Mouse (Mus musculus) forebrain, embryonic 10.5 days (tissue): ENCODE measurements around the gene Vps25. TPM values are rescaled to one million over a fixed set of nuclear protein-coding genes. Genes with fewer than 3 reads are reported as not detected.

Experiments used
- DNase-seq: peaks from one replicate; pipeline ENCODE4 v3.0.0-alpha.2; 2017; ENCODE audit warnings: low spot score; ENCODE audit errors: extremely low spot score
- H3K27ac ChIP-seq: fragments of 300-500 bp; sonication (generic); 2 replicates; pipeline ENCODE4 v1.5.1; 2016; ENCODE audit warnings: mild to moderate bottlenecking
- H3K27me3 ChIP-seq: fragments of 300-500 bp; sonication (generic); 2 replicates; pipeline ENCODE4 v1.6.1; 2016; ENCODE audit warnings: mild to moderate bottlenecking; ENCODE audit not compliant: poor library complexity, severe bottlenecking
- H3K36me3 ChIP-seq: fragments of 300-500 bp; sonication (generic); replicated peaks from 2 replicates; pipeline ENCODE4 v1.6.1; 2016; ENCODE audit warnings: mild to moderate bottlenecking, moderate library complexity
- H3K4me1 ChIP-seq: fragments of 300-500 bp; sonication (generic); 2 replicates; pipeline ENCODE4 v1.6.1; 2016
- H3K4me3 ChIP-seq: fragments of 300-500 bp; sonication (generic); 2 replicates; pipeline ENCODE4 v1.5.1; 2016; ENCODE audit warnings: mild to moderate bottlenecking, moderate library complexity
- H3K9me3 ChIP-seq: fragments of 300-500 bp; sonication (generic); 2 replicates; pipeline ENCODE4 v1.6.1; 2016; ENCODE audit warnings: mild to moderate bottlenecking, moderate library complexity
- WGBS: fragments of 180-500 bp; shearing (Covaris S2); methylation state at CpG from one replicate; pipeline ENCODE4 v1.1.7; 2016; 5-methylcytosine and 5-hydroxymethylcytosine counted together
- polyA plus RNA-seq: library from polyadenylated mRNA; unstranded; fragments of >200 nt; fragmentation: Nextera tagmentation; extraction: Ambion mirVana; gene quantifications from 2 replicates; pipeline ENCODE4 v1.2.1, GENCODE M21; 2016

Gene Vps25
- polyA plus RNA-seq, 1 experiment from 2014 or later, result 128 TPM

DNA sequence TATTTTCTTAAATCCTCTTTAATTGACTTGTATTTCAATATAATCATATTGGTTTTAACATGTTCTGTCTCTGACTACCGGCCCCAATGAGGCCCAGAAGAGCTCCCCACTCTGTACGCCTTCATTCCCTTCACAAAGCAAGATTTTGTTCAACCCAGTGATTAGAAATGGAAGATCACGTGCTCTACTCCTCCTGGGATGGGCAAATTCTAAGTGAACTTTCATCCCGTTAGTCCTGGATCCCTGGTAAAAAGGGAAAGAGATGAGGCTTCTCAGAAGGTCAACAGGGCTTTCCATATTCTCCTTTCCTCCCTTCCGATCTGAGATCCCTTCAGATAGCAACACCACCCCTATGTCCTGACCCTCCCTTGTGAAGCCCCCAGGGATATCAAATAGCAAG is 23.0 kb upstream of the Vps25 start:
- no peak for DNase-seq
- Histone ChIP-seq H3K9me3 (no peaks in the 10 kb centered on the region), H3K27ac (peak overlapping the region; percentile 79), H3K4me3 (peak overlapping the region; percentile 0; the same call in 1 of the 2 replicates), H3K27me3 (no peaks in the 10 kb centered on the region), H3K36me3 (no peaks in the 10 kb centered on the region), H3K4me1 (peaks cover 46% of the 10 kb centered on the region)
- WGBS, result 15% methylated on average over 5 of the region's 5 CpGs

- DNase-seq, result no peak
- Histone ChIP-seq H3K4me3 (peak overlapping the region; percentile 0), H3K27me3 (no peaks in the 10 kb centered on the region), H3K27ac (peak overlapping the region; percentile 79), H3K4me1 (peaks cover 39% of the 10 kb centered on the region), H3K36me3 (no peaks in the 10 kb centered on the region), H3K9me3 (no peaks in the 10 kb centered on the region)
- 11% methylated on average over 18 of the region's 18 CpGs for WGBS
Measured at GRCm38 (mm10) chr11:101230991-101231871, 22.3 kb upstream of the Vps25 start.

DNA sequence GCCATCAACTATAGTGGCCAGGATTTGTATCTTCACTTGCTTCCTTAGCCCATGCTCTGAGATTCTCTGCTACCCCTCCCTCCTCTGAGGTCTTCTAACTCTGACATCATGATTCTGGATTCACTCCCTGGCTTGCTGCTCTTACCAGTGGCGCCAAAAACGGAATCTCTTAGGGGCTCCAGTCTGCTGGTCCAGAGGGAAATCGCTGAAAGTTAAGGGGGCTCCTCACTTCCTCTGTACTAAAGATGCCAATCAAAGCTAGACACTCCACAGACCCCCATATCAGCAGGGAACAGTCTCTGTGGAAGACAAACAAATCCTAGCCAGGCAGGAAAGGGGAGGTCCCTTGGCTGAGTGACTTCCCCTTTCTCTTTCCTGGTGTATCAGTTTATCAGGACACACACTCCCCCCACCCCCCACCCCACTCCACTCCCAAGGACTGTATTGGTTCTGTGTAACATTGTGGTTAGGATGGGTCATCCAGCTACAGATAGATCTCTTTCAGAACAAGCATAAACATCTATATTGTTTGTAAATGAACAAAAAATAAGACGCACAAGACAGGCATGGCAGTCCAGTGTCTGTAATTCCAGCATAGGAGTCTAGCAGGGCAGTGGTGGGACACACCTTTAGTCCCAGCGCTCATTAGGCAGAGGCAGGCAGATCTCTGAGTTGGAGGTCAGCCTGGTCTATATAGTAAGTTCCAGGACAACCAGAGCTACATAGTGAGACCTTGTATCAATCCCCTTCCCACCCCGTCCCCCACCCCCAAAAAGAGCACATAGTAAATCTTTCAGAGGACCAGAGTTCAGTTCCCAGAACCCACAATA is 21.3 kb upstream of the Vps25 start:
- Histone ChIP-seq H3K4me3 (no peak overlapping the region), H3K4me1 (peaks cover 35% of the 10 kb centered on the region), H3K27me3 (no peaks in the 10 kb centered on the region), H3K36me3 (no peaks in the 10 kb centered on the region), H3K27ac (peak overlapping the region; percentile 79), H3K9me3 (no peaks in the 10 kb centered on the region)
- WGBS, result 63% methylated on average over 6 of the region's 6 CpGs
- no peak for DNase-seq

GRCm38 (mm10) chr11:101233240-101233639 is 20.3 kb upstream of the Vps25 start:
- WGBS, result 92% methylated on average over 1 of the region's 1 CpGs
- H3K27me3 ChIP-seq, result no peaks in the 10 kb centered on the region
- DNase-seq, result no peak
- H3K36me3 ChIP-seq, result no peaks in the 10 kb centered on the region
- H3K9me3 ChIP-seq, result no peaks in the 10 kb centered on the region
- H3K4me3 ChIP-seq, result no peak overlapping the region
- no peak overlapping the region for H3K27ac ChIP-seq
- peaks cover 42% of the 10 kb centered on the region for H3K4me1 ChIP-seq

DNA sequence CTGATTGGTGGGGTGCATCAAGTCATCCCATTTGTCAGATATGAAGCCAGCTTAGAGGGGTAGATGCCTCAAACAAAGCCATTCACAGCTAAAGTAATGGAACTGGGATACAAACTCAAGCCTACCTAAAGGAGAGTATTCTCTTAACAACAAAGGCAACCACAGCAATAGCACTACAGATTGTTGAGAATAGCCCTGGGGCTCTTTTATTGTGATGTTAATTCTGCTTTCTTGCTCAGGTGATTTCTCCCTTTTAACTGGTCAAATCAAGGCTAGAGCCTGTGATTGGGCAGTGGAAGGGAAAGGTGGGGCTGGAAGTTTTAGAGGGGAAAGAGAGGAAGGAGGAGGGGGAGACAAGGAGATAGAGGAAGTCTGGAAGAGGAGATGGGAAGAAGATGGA is 19.4 kb upstream of the Vps25 start:
- peaks cover 41% of the 10 kb centered on the region for H3K4me1 ChIP-seq
- H3K4me3 ChIP-seq, result no peak overlapping the region
- H3K27ac ChIP-seq, result no peak overlapping the region
- no peaks in the 10 kb centered on the region for H3K27me3 ChIP-seq
- H3K36me3 ChIP-seq, result no peaks in the 10 kb centered on the region
- no peak for DNase-seq
- no peaks in the 10 kb centered on the region for H3K9me3 ChIP-seq

DNA sequence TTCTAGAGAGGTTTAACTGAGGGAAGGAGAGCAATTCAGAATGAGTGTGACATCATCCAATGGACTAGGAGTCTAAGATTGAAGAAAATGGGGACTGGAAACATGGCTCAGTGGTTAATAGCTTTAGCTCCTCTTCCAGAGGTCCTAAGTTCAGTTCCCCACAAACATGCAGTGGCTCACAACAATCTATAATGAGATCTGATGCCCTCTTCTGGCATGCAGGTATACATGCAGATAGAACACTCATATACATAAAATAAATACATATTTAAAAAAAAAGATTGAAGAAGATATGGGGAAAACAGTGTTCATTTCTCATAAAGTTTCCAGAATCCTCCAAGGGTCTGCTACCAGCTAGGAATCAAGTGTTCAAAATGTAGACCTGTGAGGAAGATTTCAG is 18.1 kb upstream of the Vps25 start:
- no peaks in the 10 kb centered on the region for H3K9me3 ChIP-seq
- H3K4me3 ChIP-seq, result no peak overlapping the region
- H3K36me3 ChIP-seq, result no peaks in the 10 kb centered on the region
- H3K27ac ChIP-seq, result no peak overlapping the region
- H3K27me3 ChIP-seq, result no peaks in the 10 kb centered on the region
- H3K4me1 ChIP-seq, result peaks cover 28% of the 10 kb centered on the region
- DNase-seq, result no peak

DNA sequence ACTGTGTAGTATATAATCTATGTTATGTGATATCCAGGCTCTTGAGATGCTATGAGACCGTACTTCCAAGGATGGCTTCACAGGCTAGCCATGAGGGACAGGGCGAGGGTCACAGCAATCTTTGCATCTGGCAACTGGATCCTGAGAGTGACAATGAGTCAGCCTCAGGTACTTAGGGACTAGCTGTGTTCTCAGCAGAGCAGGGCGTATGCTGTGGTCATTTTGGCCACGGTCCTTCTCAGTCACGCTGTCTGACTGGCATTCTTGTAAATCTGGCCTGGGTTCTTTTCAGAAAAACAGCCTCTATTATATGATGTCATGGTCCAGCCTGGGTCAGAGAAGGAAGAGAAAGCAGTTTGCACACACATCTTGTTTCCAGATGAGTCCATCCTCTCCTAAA is 16.7 kb upstream of the Vps25 start:
- Histone ChIP-seq H3K36me3 (no peaks in the 10 kb centered on the region), H3K9me3 (no peaks in the 10 kb centered on the region), H3K4me3 (no peak overlapping the region), H3K27ac (no peak overlapping the region), H3K4me1 (peaks cover 14% of the 10 kb centered on the region), H3K27me3 (no peaks in the 10 kb centered on the region)
- DNase-seq, result no peak
- 91% methylated on average over 5 of the region's 5 CpGs for WGBS

DNA sequence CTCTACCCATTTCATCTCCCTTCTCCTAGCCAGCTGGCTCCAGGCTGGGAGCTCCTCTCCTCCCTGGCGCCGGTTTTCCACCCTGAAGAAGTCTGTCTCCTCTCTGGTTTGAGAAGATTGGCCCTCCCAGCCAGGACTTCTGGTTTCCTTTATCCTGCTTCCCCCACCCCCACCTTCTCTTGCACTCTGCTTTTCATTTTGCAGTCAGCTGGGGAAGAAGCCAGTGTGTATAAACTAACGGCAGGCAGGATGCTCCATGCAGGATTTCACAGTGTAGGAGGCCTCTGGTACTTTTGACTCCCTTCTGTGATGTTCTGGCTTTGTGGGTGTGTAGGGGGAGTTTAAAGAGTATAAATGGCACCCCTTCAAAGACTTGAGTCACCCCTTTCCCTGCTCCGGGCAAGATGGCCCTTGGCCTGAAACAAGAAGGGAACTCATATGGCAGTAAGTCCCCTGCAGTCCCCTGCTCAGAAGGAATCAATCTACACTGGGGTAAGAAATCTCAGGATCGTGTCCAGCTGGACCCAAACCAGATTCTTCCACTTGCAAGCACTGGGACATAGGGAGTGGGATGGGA is 15.3 kb upstream of the Vps25 start:
- H3K27ac ChIP-seq, result no peak overlapping the region; the same call in 1 of the 2 replicates
- no peak for DNase-seq
- WGBS, result 47% methylated on average over 5 of the region's 5 CpGs
- no peaks in the 10 kb centered on the region for H3K9me3 ChIP-seq
- no peaks in the 10 kb centered on the region for H3K27me3 ChIP-seq
- H3K4me3 ChIP-seq, result no peak overlapping the region
- H3K36me3 ChIP-seq, result no peaks in the 10 kb centered on the region
- peaks cover 8% of the 10 kb centered on the region for H3K4me1 ChIP-seq

- no peaks in the 10 kb centered on the region for H3K9me3 ChIP-seq
- peaks cover 48% of the 10 kb centered on the region for H3K27me3 ChIP-seq
- WGBS, result 39% methylated on average over 4 of the region's 4 CpGs
- peaks cover 38% of the 10 kb centered on the region for H3K4me1 ChIP-seq
- H3K4me3 ChIP-seq, result peak overlapping the region; percentile 82; the same call in 1 of the 2 replicates
- no peaks in the 10 kb centered on the region for H3K36me3 ChIP-seq
- H3K27ac ChIP-seq, result no peak overlapping the region
- DNase-seq, result no peak
Measured at GRCm38 (mm10) chr11:101245071-101245470, 8.4 kb upstream of the Vps25 start.

DNA sequence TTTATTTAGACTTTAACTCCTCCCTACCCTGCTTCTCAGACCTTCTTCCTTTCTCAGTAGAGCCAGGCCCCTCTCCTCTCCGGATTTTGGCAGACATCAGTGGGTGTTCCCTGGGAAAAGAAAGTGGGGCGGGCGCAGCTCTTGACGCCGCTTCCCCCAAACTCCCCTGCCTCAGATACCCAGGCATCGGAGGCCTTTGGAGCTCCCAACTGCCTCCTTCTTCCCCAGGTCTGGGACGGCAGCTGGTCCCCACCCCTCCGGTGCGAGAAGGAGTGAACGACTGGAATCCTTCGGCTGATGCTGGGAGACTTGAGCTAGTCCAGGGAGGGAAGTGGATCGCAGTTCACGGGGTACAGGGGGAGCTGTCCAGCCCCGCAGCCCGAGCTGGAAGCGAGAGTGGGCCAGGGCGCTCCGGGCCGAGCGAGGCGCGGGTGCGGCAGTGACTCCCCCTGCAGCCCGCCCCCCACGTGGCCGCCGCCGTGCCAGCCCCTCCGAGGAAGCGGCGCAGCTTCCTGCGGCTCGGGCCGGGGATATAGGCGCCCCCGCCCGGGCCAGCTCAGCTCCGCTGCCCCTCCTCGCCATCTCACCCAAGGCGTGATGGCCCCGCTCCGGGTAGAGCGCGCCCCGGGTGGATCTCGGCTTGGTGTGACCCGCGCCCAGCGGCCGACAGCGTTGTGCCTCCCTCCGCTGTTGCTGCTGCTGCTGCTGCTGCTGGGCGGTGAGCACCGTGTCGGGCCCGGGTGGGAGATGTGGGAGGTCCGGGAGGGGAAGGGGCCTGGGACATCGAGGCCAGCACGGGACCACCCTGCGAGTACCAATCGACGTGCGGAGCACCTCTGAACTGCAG is 7.4 kb upstream of the Vps25 start, which contains the start of gene Ramp2:
Gene Ramp2 (plus strand): TSS at position 174 of the 847 bp plus-strand sequence.
- H3K4me1 ChIP-seq, result peaks cover 38% of the 10 kb centered on the region
- under 1% methylated on average over 63 of the region's 63 CpGs for WGBS
- peaks cover 48% of the 10 kb centered on the region for H3K27me3 ChIP-seq

GRCm38 (mm10) chr11:101246702-101247012 is 6.8 kb upstream of the Vps25 start:
- H3K4me3 ChIP-seq, result peak overlapping the region; percentile 82
- DNase-seq, result no peak
- no peaks in the 10 kb centered on the region for H3K9me3 ChIP-seq
- WGBS, result 5% methylated on average over 7 of the region's 7 CpGs
- peaks cover 38% of the 10 kb centered on the region for H3K4me1 ChIP-seq
- H3K27me3 ChIP-seq, result peaks cover 48% of the 10 kb centered on the region
- H3K36me3 ChIP-seq, result no peaks in the 10 kb centered on the region
- peak overlapping the region; percentile 89 for H3K27ac ChIP-seq

More for the DNA sequence above, 7.4 kb upstream of the Vps25 start, which contains the start of gene Ramp2:
- peak within 1 kb of the TSS; percentile 82 for H3K4me3 ChIP-seq
- no peaks in the 10 kb centered on the region for H3K36me3 ChIP-seq
- DNase-seq, result peak; percentile 52
- H3K9me3 ChIP-seq, result no peaks in the 10 kb centered on the region
- peak within 1 kb of the TSS; percentile 89 for H3K27ac ChIP-seq

- 82% methylated on average over 6 of the region's 6 CpGs for WGBS
- Histone ChIP-seq H3K4me3 (peak overlapping the region; percentile 82; the same call in 1 of the 2 replicates), H3K27me3 (peaks cover 48% of the 10 kb centered on the region), H3K4me1 (peaks cover 40% of the 10 kb centered on the region), H3K36me3 (no peaks in the 10 kb centered on the region), H3K9me3 (no peaks in the 10 kb centered on the region), H3K27ac (no peak overlapping the region; the same call in 1 of the 2 replicates)
- no peak for DNase-seq
Measured at GRCm38 (mm10) chr11:101247521-101248030, 5.9 kb upstream of the Vps25 start.
